Mouse (Mus musculus): ENCODE results near the gene Gng10. TPM values are rescaled to one million over a fixed set of nuclear protein-coding genes. Genes with fewer than 3 reads are reported as not detected.

Gene Gng10
- total and polyA plus RNA-seq, 3 experiments: 55.6 to 189 (median 78.6) TPM

DNA sequence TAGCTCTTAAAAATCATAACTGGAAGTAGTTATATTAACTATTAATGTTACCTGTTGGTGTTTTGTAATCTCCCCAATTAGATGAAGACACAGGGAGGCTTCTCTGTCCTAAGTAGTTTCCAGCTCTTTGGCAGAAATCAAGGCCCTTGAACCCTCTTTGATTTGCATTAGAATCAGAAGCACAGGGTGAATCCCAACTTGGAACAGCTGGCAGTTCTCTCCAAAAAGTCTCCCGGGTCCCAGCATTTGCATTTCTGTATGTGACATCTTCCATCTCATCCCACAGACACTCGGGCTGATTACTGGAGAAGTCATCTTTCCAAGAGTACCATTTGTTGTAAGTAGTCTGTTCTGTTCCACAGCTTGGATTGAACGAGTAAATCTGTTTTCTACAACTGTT is 12.3 kb downstream of the Gng10 start:
- no peak for DNase-seq (ENCODE audit: extremely low read depth)

DNA sequence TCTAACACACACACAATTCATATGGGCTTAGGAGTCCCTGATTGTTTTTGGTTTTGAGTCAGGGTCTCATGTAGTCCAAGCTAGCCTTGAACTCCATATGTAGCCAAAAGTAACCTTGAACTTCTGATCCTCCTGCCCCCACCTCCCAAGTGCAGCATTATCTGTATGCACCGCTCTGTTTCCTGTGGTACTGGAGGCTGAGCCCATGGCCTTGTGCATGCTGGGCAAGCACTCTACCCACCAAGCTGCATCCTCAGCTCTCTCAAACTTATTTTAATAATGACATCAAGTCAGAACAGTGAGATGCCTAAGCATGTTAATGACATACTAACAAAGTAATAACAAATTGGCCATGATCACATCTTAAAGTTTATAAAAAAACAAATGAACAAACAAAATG is 16.2 kb downstream of the Gng10 start:
- dilution Hi-C loops (cut with MboI; ENCODE audit: extremely low pct_ligation_motif_present, extremely low pct_unique_long_range_greater_than_20kb, low sequenced_read_pairs): no loop called here
- in situ Hi-C loops (cut with MboI; ENCODE audit: low pct_ligation_motif_present, low pct_unique_long_range_greater_than_20kb, low sequenced_read_pairs): no loop called here
- H3K9me3 ChIP-seq (replicated peaks; ENCODE audit: low read length): no peaks in the 10 kb centered on the region

More for the DNA sequence above, 12.3 kb downstream of the Gng10 start:
- no peak overlapping the region for H3K4me3 ChIP-seq (replicated peaks in 1 of 3; ENCODE audit: low read depth in 2 of 3, low read length in 2 of 3, poor library complexity in 1 of 3)
- no peak overlapping the region for H3K4me2 ChIP-seq (ENCODE audit: insufficient read depth, low read depth, poor library complexity, severe bottlenecking)
- H3K9ac ChIP-seq (ENCODE audit: insufficient read depth, low read depth): no peak overlapping the region
- dilution Hi-C loops (cut with MboI; ENCODE audit: extremely low pct_ligation_motif_present, extremely low pct_unique_long_range_greater_than_20kb, low sequenced_read_pairs): no loop called here
- no peaks in the 10 kb centered on the region for H3K9me3 ChIP-seq (replicated peaks; ENCODE audit: low read length)
- TF ChIP-seq ZC3H11A (IDR thresholded peaks at IDR 0.05; ENCODE audit: low read depth, low read length) (no peak), MAX (IDR thresholded peaks at IDR 0.05; ENCODE audit: low read length) (no peak), TCF12 (IDR thresholded peaks at IDR 0.05; ENCODE audit: low read depth, low read length) (no peak), BHLHE40 (IDR thresholded peaks at IDR 0.05; ENCODE audit: low read depth, low read length) (no peak), JUND (conservative IDR thresholded peaks at IDR 0.05; ENCODE audit: low read depth, low read length) (no peak), NELFE (IDR thresholded peaks at IDR 0.05; ENCODE audit: low read depth, low read length) (no peak), SMC3 (IDR thresholded peaks at IDR 0.05; ENCODE audit: low read depth, low read length) (no peak)
- no peak overlapping the region for H3K27ac ChIP-seq (ENCODE audit: insufficient read depth, low read depth)
- H3K79me2 ChIP-seq (replicated peaks; ENCODE audit: control insufficient read depth, extremely low read depth, insufficient read depth, poor library complexity, severe bottlenecking): no peaks in the 10 kb centered on the region
- H3K4me1 ChIP-seq (ENCODE audit: control insufficient read depth in 1 of 2, insufficient read depth in 2 of 2): no peaks in the 10 kb centered on the region
- in situ Hi-C loops (cut with MboI; ENCODE audit: low pct_ligation_motif_present, low pct_unique_long_range_greater_than_20kb, low sequenced_read_pairs): loop anchor here (10.0 kb wide), 1 partner anchor 52 kb away; the partner anchor contains the start of gene Dnajc25
- peaks cover under 1 to 8% of the 10 kb centered on the region in 2 experiments for H3K36me3 ChIP-seq (replicated peaks in 1 of 2; ENCODE audit: control insufficient read depth in 1 of 2, insufficient read depth in 1 of 2, low read length in 1 of 2)
- H3K27me3 ChIP-seq (replicated peaks): no peaks in the 10 kb centered on the region

GRCm38 (mm10) chr4:59057929-59058328 is 23.0 kb downstream of the Gng10 start:
- Histone ChIP-seq H3K4me3 (replicated peaks in 1 of 3; ENCODE audit: low read depth in 2 of 3, low read length in 2 of 3, poor library complexity in 1 of 3) (no peak overlapping the region), H3K9ac (ENCODE audit: insufficient read depth, low read depth) (no peak overlapping the region), H3K27ac (ENCODE audit: insufficient read depth, low read depth) (no peak overlapping the region), H3K36me3 (replicated peaks in 1 of 2; ENCODE audit: control insufficient read depth in 1 of 2, insufficient read depth in 1 of 2, low read length in 1 of 2) (no peaks in the 10 kb centered on the region), H3K4me2 (ENCODE audit: insufficient read depth, low read depth, poor library complexity, severe bottlenecking) (no peak overlapping the region), H3K9me3 (replicated peaks; ENCODE audit: low read length) (no peaks in the 10 kb centered on the region), H3K79me2 (replicated peaks; ENCODE audit: control insufficient read depth, extremely low read depth, insufficient read depth, poor library complexity, severe bottlenecking) (no peaks in the 10 kb centered on the region), H3K27me3 (replicated peaks) (no peaks in the 10 kb centered on the region), H3K4me1 (ENCODE audit: control insufficient read depth in 1 of 2, insufficient read depth in 2 of 2) (no peaks in the 10 kb centered on the region)
- TF ChIP-seq HCFC1 (IDR thresholded peaks at IDR 0.05; ENCODE audit: low read depth, low read length) (no peak), SMC3 (IDR thresholded peaks at IDR 0.05; ENCODE audit: low read depth, low read length) (no peak), RAD21 (IDR thresholded peaks at IDR 0.05; ENCODE audit: low read depth, low read length) (no peak), USF2 (conservative IDR thresholded peaks at IDR 0.05; ENCODE audit: low read depth, low read length) (no peak), GABPA (IDR thresholded peaks at IDR 0.05; ENCODE audit: insufficient replicate concordance, low read depth, low read length) (no peak), MAFK (IDR thresholded peaks at IDR 0.05; ENCODE audit: insufficient replicate concordance, low read length) (peak; percentile 81)
- dilution Hi-C loops (cut with MboI; ENCODE audit: extremely low pct_ligation_motif_present, extremely low pct_unique_long_range_greater_than_20kb, low sequenced_read_pairs): no loop called here
- DNase-seq (ENCODE audit: extremely low read depth): no peak
- in situ Hi-C loops (cut with MboI; ENCODE audit: low pct_ligation_motif_present, low pct_unique_long_range_greater_than_20kb, low sequenced_read_pairs): no loop called here

More for the DNA sequence above, 16.2 kb downstream of the Gng10 start:
- no peak for TF ChIP-seq CHD1 (IDR thresholded peaks at IDR 0.05; ENCODE audit: low read depth, low read length)
- no peak for TF ChIP-seq GABPA (IDR thresholded peaks at IDR 0.05; ENCODE audit: insufficient replicate concordance, low read depth, low read length)
- no peak for TF ChIP-seq CHD2 (IDR thresholded peaks at IDR 0.05; ENCODE audit: low read length)
- Histone ChIP-seq H3K27me3 (replicated peaks) (no peaks in the 10 kb centered on the region), H3K9ac (ENCODE audit: insufficient read depth, low read depth) (no peak overlapping the region), H3K79me2 (replicated peaks; ENCODE audit: control insufficient read depth, extremely low read depth, insufficient read depth, poor library complexity, severe bottlenecking) (no peaks in the 10 kb centered on the region), H3K4me3 (replicated peaks in 1 of 3; ENCODE audit: low read depth in 2 of 3, low read length in 2 of 3, poor library complexity in 1 of 3) (no peak overlapping the region), H3K4me2 (ENCODE audit: insufficient read depth, low read depth, poor library complexity, severe bottlenecking) (no peak overlapping the region), H3K36me3 (replicated peaks in 1 of 2; ENCODE audit: control insufficient read depth in 1 of 2, insufficient read depth in 1 of 2, low read length in 1 of 2) (no peaks in the 10 kb centered on the region), H3K27ac (ENCODE audit: insufficient read depth, low read depth) (no peak overlapping the region), H3K4me1 (ENCODE audit: control insufficient read depth in 1 of 2, insufficient read depth in 2 of 2) (no peaks in the 10 kb centered on the region)
- no peak for DNase-seq (ENCODE audit: extremely low read depth)
